Mouse (Mus musculus) testis, postnatal 10 days (tissue): ENCODE measurements around the gene Ptprm.

ENCODE experiments used
- DNase-seq: peaks from one replicate; pipeline ENCODE4 v3.0.0; 2021; ENCODE audit warnings: low spot score

Ptprm gene

GRCm38 (mm10) chr17:67073139-67073538, 281.1 kb downstream of the Ptprm start:
- DNase-seq = no peak

DNA sequence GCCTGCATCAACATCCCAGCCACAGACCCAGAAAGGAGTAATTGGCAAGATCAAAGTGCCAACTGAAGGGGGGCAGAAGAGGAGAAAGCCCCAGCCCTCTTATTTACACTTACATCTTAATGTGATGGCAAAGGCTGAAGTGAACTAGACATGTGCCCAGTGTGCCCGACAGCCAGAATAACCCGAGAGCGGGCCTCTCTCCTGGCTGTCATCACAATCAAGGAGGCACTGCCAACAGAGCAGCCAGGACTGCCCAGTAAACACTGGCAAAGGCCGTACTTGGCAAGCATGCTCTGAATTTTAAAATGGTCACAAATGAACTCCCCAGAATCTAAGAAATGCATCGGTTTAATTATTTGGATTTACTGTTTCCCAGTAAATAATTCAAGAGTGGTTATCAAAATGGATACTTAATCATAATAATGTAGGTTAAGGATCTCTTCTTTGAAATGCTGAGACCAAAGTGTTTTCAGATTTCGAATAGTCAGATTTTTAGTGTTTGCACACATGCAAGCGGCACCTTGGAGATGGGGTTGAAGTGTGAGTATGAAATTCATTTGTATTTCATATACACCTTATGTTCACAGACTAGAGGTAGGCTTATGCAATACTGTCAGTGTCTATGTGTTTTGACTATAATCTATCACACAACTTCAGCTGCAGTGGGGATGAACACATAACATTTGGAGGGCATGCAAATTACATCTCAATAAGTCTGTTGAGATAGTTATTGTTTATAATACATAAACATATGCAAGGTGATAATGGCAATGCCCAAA, 282.8 kb downstream of the Ptprm start:
- DNase-seq = no peak

DNA sequence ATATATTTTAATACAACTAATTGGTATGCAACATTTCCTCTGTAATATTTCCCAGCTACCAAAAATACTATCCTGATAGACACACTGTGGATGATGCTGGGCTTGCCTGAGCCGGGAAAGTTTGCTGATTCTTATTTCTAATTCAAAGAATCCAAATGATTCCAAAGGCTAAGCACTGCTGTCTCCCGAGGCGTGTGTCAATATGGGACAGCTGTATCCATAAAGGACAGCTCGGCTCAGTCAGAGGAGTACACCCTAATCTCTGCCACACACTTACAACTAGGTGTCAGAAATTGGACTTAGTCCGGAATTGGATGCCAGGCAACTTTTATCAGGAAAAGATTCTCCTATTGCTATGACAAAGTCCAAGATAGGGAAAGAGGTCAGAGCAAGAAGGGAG, 290.6 kb downstream of the Ptprm start:
- DNase-seq = no peak

DNA sequence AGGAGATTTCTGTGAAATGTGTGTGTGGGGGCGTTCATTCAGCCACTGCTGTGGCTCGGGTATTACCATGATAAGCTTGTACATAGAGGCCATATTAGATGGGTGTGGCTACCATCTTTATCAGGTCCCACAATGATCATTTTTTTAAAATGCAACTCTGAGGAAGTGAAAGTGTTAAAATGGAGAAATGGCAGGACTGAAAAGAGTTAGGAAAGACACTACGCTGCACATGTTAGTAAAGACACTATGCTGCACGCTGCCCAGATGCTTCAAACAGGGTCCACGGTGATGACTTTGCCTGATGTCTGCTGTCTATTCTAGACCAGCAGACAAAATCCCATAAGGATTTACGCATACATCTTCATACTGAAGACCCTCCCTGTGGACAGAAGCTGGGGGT, 298.6 kb downstream of the Ptprm start:
- DNase-seq = no peak

DNA sequence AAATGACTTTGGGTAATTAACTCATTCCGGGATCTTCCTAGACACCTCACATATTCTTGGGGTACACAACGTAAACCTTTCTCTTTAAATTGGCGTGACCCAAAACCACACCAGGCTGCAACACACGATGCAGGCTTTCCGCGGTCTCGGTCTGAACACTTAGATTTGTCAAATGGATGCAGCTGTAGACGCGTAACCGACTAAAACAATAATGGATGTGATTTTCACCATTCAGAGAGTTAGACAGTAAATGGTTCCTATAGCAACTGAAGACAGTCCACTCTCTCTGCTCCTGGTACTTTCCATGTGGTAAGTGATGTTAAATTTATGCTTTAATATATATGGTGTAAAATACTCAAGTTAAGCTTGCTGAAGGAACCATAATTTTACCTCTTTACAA, 300.1 kb downstream of the Ptprm start:
- DNase-seq = no peak

DNA sequence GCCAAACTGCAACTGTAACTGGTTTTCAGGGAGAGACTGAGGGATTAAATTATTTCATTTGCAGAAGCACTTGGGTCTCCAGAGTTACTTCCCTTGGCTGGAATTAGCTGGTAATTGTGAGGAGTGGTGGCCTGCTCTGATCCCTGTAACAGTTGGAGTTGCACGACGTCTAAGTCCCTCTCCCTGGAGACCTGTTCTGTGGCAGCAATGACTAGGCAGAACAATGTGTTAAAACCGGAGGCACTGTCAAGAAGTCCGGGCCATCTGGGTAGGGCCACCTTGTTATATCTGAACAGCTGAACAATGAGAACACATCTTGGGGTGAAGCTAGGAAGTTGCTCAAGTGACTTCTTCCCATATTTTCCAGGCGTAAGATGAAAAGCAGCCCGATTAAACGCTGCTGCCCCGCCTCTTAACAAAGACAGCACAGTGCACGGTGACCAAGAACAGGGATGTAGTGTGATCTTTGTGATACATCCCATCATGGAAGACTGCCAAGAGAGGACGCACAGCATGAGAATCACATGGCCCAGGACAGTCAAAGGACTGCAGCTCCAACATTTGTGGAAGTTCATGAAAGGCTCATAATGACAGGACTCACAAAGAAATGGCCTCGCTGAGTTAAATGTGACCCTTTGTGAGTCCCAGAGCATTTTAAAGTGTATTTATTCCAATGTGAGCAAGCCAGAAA, 301.5 kb downstream of the Ptprm start:
- no peak for DNase-seq

DNA sequence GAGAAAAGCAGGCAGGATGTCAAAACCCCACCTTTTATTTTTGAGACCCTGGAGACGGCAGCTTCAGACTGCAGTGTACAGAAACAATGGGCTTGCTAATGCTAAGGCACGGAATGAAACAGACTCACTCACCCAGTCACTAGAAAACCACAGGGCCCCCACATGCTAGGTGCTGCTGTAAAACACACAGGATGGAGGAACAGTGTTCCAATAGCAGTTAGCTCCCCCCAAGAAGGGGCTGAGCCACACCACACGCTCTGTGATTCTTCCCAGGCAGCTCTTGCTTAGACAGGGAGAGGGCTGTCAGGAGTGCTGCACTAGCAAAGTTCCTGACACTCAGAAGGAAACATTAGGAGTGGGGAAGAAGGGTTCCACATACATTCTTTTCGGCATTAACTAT, 306.6 kb downstream of the Ptprm start:
- no peak for DNase-seq

GRCm38 (mm10) chr17:67038558-67038957, 315.7 kb downstream of the Ptprm start:
- DNase-seq = no peak

GRCm38 (mm10) chr17:67033547-67033946, 320.7 kb downstream of the Ptprm start:
- no peak for DNase-seq

- DNase-seq = no peak
Measured at GRCm38 (mm10) chr17:67032021-67032420, 322.2 kb downstream of the Ptprm start.

DNA sequence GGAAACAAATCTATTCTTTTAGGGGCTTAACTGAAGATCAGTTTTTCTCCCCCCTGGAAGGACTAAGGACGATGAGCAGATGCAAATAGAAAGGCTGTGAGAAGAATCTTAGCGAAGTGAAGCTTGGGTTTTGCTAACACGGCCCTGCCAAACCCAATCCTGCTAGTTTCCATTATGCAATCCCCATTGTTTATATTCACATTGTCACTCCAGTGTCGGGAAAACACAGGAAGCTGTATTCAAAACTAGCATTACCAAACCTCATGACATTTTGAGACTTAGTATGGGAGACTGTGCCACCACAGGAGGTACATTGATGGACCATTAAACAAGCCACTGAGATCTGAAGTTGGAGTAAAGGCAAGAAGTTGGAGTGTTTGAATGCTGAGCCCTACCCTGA, 322.9 kb downstream of the Ptprm start:
- DNase-seq = no peak

DNA sequence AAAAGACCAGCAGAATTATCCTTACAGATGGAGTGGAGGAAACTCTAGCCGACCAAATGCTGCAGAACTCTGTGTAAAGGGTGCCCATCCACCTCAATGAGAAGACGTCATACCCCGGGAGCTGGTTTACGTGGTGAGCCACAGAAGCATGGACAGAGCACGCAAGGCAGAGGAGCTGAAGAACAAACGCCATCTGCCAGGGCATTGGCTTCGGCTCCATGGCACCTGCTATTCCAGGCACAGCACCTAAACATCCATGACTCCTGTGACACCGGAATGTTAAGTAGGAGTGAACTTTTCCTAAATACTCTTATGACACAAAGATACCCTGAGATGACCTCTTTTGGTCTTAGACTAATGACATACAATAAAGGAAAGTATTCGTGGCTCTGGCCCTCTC, 327.0 kb downstream of the Ptprm start:
- no peak for DNase-seq

DNA sequence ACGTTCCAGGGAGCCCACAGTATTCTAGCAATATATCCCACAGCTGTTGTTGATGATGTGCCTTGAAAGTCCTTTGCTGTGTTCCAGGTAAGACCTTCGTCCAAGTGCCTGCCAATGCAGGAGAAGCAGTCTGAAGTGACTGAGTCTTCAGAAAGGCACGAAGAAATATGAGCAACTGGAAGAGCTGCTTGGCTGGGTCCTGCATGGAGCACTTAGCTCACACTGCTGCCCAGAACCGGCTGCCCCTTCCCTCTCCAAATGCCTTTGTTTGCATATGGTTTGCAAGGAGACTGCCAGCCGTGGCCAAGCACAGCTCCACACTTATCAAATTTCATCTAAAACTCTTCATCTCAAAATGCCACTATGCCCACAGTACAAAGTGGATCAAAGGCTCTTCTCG, 337.8 kb downstream of the Ptprm start:
- DNase-seq = no peak

GRCm38 (mm10) chr17:67013217-67013616, 341.0 kb downstream of the Ptprm start:
- DNase-seq = no peak

- DNase-seq = no peak
Measured at GRCm38 (mm10) chr17:67011836-67012583, 342.2 kb downstream of the Ptprm start.

DNA sequence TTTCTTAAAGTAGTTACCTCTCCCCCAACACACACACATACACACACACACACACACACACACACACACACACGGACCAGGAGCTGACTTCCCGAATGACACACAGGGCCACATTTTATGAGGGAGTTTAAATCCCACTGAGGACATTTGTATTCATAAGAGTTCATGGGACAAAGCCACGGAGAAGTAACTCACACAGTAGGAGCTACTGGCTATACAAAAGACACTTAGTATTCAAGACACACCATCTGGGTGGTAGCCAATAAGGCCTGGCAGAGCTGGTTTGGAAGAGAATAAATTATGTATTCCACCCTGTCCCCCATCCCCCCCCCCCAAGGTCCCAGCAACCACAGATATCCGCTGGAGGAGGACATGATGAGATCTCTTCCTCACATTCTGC, 344.1 kb downstream of the Ptprm start:
- no peak for DNase-seq

DNA sequence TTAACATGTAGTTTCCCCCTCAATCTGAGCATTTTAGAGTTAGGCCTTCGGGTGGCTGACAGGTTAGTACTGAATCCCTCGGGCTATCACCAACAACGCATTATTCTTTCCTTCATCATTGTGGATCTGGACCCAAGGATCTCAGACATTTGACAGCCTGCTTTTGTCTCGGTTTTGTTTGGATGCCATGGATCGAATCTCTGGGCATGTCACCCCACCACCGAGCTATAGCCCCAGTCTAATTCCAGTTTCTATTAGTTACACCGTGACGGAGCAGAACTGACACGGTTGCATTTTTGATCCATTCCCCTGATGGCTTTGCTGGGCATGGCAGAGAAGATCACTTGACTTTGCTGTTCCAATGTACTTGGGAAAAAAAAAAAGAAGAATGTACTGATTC, 346.1 kb downstream of the Ptprm start:
- DNase-seq = no peak

- DNase-seq = peak; percentile 76
Measured at GRCm38 (mm10) chr17:67006740-67007385, 347.4 kb downstream of the Ptprm start.

DNA sequence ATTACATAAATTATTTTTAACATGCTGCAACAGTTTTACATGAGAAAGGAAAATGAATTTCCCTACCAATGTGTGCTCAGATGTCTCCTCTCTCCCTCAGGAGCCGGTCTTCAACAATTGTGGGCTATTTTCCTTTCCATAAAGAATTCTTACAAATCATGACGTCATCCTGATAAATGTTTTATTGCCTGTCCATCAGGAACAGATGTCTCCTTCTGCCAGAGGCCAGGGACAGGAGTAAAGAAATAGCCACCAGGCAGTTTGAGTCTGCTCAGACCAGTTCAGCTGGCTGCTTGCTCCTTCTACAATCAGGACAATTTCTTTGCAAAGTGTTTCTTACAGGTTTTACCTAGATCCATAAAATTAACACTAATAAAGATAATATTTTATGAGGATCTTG, 357.4 kb downstream of the Ptprm start:
- no peak for DNase-seq

- no peak for DNase-seq
Measured at GRCm38 (mm10) chr17:66996016-66996415, 358.2 kb downstream of the Ptprm start.

DNA sequence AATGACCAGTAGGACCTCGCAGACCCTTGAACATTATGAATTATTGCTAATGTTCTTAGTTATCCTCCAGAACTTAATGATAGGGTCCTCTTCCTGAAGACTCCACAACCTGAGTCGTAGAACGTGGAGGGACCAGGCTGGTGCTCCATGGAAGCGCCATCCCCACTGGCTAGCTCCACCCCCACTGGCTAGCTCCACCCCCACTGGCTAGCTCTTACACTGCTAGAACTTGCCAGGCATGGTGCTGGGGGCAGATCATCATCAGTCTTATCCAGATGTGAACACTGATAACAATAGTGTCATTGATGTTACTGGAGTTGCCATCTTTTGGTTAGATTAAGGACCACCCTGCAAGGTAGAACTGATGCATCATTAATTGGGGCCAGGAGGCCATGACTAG, 362.4 kb downstream of the Ptprm start:
- no peak for DNase-seq

DNA sequence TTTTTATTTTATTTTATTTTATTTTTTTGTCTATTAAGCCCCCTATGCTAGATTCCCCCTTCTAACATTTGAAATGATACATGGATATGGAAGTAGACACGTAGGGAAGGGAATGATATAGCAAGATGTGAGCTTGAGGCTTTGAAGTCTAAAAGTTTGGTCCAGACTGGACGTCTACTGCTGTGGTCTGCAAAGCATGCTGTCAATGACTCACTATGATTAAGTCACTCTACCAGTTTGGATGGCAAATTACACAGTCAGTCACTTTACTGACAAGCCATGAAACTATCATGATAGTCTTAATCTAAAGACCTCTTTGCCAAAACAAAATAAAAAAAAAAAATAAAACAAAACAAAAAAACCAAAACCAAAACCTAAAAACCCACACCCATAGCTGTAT, 363.5 kb downstream of the Ptprm start:
- no peak for DNase-seq

DNA sequence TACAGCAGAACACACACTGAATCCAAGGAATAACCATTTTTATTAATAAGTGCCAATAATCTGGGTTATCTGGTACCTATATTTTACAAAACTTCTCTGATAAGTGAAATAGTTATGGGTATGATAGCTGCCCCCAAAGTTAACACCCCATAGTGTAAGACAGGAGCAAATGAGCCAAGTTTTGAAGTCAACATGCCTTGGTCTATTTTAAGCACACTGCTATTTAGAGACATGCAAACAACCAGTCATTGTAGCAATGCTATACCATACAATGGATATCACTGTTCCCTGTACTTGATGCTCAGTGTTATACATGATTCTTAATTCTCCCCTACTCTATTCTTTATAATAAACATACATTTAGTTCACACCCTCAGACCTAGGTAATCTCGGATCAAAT, 366.2 kb downstream of the Ptprm start:
- DNase-seq = no peak
